ENCODE assay signal across 9 mouse cellular contexts in the genomic region with DNA sequence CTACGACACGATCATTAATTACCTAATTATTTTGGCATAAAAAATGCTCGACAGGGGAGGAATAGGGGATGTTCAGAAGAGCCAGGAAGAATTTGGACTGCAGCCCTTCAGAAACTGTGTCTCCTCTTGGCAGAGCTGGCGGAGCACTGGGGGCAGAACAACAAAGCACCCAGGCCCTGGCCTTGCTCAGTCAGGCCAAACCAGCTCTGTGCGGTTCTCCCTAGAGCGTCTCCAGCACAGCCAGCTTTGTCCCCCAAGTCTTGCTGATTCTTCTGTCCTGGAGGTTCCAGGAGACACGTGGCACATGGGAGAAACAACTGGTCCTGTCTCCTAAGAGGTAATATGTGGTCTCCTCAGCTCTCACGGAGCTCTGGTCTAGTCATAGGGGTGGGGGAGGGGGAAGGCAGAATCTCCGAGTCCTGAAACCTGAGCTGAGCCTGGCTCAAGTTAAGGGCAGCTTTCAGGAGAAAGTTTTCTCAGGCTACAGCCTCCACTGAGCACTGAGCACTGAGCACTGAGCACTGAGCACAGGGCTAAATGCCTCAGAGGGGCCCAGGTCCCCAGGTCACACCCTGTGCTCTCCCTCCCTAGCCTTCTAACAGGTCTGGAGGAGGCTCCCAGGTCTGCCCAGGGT. TPM values are rescaled to one million over a fixed set of nuclear protein-coding genes. Genes with fewer than 3 reads are reported as not detected.
DNase-seq lines count a peak whose midpoint lies in the region; ATAC-seq lines count a peak whose summit lies in the region.
"Had no signal": no experiment of that assay in that cellular context is flagged by ENCODE, and none has a peak within 500 bp of the region (broad histone marks: within the 10 kb centered on the region; RNA-seq: fewer than 3 reads in every experiment).

No protein-coding gene starts in this region.

- ATAC-seq in lung, embryonic 15.5 days (ENCODE audit: borderline replicate concordance, extremely low read depth, low FRiP score, low TSS enrichment): peak; percentile 54
- peak; percentile 68 for ATAC-seq in kidney, embryonic 15.5 days (replicated peaks; ENCODE audit: low FRiP score)
- ATAC-seq in stomach, embryonic 14.5 days (ENCODE audit: insufficient number of reproducible peaks, insufficient read depth, low FRiP score, low read depth): peak; percentile 26; the same call in 1 of the 2 replicates

- peak overlapping the region; percentile 74 for H3K27ac ChIP-seq in lung, embryonic 15.5 days
- H3K27ac ChIP-seq in kidney, embryonic 15.5 days: peak overlapping the region; percentile 87
- H3K27ac ChIP-seq in stomach, embryonic 14.5 days (ENCODE audit: low read length): peak overlapping the region; percentile 61; the same call in 1 of the 2 replicates
- H3K27ac ChIP-seq: neural tube, embryonic 12.5 days had no signal

- no peak overlapping the region for H3K4me2 ChIP-seq in lung, embryonic 15.5 days
- peak overlapping the region; percentile 35 for H3K4me2 ChIP-seq in kidney, embryonic 15.5 days
- H3K4me2 ChIP-seq in stomach, embryonic 14.5 days (replicated peaks; ENCODE audit: low read depth, low read length): no peak overlapping the region
- H3K4me2 ChIP-seq: neural tube, embryonic 12.5 days had no signal

- intact Hi-C loops in gastrocnemius, postnatal 36 days (cut with DNase I): no loop called here

- no peak overlapping the region for H3K9ac ChIP-seq in lung, embryonic 15.5 days
- no peak overlapping the region; the same call in 1 of the 2 replicates for H3K9ac ChIP-seq in kidney, embryonic 15.5 days
- no peak overlapping the region for H3K9ac ChIP-seq in stomach, embryonic 14.5 days (replicated peaks; ENCODE audit: low read depth, low read length)
- H3K9ac ChIP-seq: neural tube, embryonic 12.5 days had no signal

- H3K27me3 ChIP-seq in lung, embryonic 15.5 days: no peaks in the 10 kb centered on the region
- no peaks in the 10 kb centered on the region for H3K27me3 ChIP-seq in kidney, embryonic 15.5 days
- H3K27me3 ChIP-seq in stomach, embryonic 14.5 days (ENCODE audit: control insufficient read depth, insufficient read depth, low read length): no peaks in the 10 kb centered on the region
- H3K27me3 ChIP-seq: neural tube, embryonic 12.5 days had no signal

- peaks cover 52% of the 10 kb centered on the region for H3K4me1 ChIP-seq in lung, embryonic 15.5 days
- H3K4me1 ChIP-seq in kidney, embryonic 15.5 days: peaks cover 73% of the 10 kb centered on the region
- H3K4me1 ChIP-seq in stomach, embryonic 14.5 days (ENCODE audit: control insufficient read depth, insufficient read depth, low read length): peaks cover 32% of the 10 kb centered on the region

- no peak for DNase-seq in lung, adult 18-20 months
- peak; percentile 61 for DNase-seq in fibroblast of lung, adult 2 months (ENCODE audit: low read depth)
- no peak for DNase-seq in right cerebral cortex, postnatal 25 days
- DNase-seq in c-Kit-positive CD71-positive TER-119-positive erythroid progenitor cells, embryonic 14.5 days (ENCODE audit: low spot score): no peak
- DNase-seq in gastrocnemius, postnatal 36 days: no peak

- no peaks in the 10 kb centered on the region for H3K36me3 ChIP-seq in lung, embryonic 15.5 days
- peaks cover 7% of the 10 kb centered on the region; the same call in 1 of the 2 replicates for H3K36me3 ChIP-seq in kidney, embryonic 15.5 days
- no peaks in the 10 kb centered on the region for H3K36me3 ChIP-seq in stomach, embryonic 14.5 days (ENCODE audit: control insufficient read depth, insufficient read depth, low read length)
- H3K36me3 ChIP-seq: neural tube, embryonic 12.5 days had no signal

- no peak overlapping the region for H3K4me3 ChIP-seq in lung, embryonic 15.5 days
- H3K4me3 ChIP-seq in kidney, embryonic 15.5 days (replicated peaks): no peak overlapping the region
- H3K4me3 ChIP-seq in stomach, embryonic 14.5 days (ENCODE audit: low read depth, low read length): no peak overlapping the region
- H3K4me3 ChIP-seq: neural tube, embryonic 12.5 days had no signal

- no peaks in the 10 kb centered on the region for H3K9me3 ChIP-seq in lung, embryonic 15.5 days
- H3K9me3 ChIP-seq in kidney, embryonic 15.5 days (replicated peaks): no peaks in the 10 kb centered on the region
- no peaks in the 10 kb centered on the region for H3K9me3 ChIP-seq in stomach, embryonic 14.5 days (ENCODE audit: control insufficient read depth, low read depth, low read length)
- H3K9me3 ChIP-seq: neural tube, embryonic 12.5 days had no signal

- WGBS in lung, embryonic 15.5 days: 28% methylated on average over 9 of the region's 9 CpGs
- 15% methylated on average over 9 of the region's 9 CpGs for WGBS in kidney, embryonic 15.5 days
- WGBS in stomach, embryonic 14.5 days: 25% methylated on average over 9 of the region's 9 CpGs

RNA-seq across cellular contexts. Expression of gene Nav1, which starts 43.2 kb away (rescaled TPM):
- 10.7 and 11.6 TPM in 2 replicates for polyA plus RNA-seq in lung, embryonic 15.5 days (2015; fragmentation: Nextera tagmentation; extraction: Ambion mirVana)
- polyA plus RNA-seq in kidney, embryonic 15.5 days (2015; fragmentation: Nextera tagmentation; extraction: Ambion mirVana): 16.4 and 16.6 TPM in 2 replicates
- 25.6 and 25.8 TPM in 2 replicates for polyA plus RNA-seq in stomach, embryonic 14.5 days (2014; fragmentation: Nextera tagmentation; extraction: Ambion mirVana)
- total RNA-seq in gastrocnemius, postnatal 36 days (2021): 1 to 10 TPM; 8.7 to 9.7 TPM
